Comparison of ENCODE assay signal across 11 mouse cellular contexts in genomic region chr9:103573994-103574750, GRCm38 (mm10).
DNase-seq lines count a peak whose midpoint lies in the region; ATAC-seq lines count a peak whose summit lies in the region.
"Had no signal": no experiment of that assay in that cellular context is flagged by ENCODE, and none has a peak within 500 bp of the region (broad histone marks: within the 10 kb centered on the region; RNA-seq: fewer than 3 reads in every experiment).

No protein-coding gene starts in this region.

- peak; percentile 68 for ATAC-seq in kidney, embryonic 15.5 days (replicated peaks; ENCODE audit: low FRiP score)
- peak; percentile 72 for ATAC-seq in hindbrain, embryonic 14.5 days (ENCODE audit: low FRiP score)
- peak; percentile 79 for ATAC-seq in neural tube, embryonic 13.5 days (ENCODE audit: low read depth)
- ATAC-seq: CD4-positive, CD25-positive, alpha-beta regulatory T cell, adult 4 months had no signal

- no peak for DNase-seq in kidney, adult 18-20 months
- peak; percentile 71 to 80 for DNase-seq in cerebellum, postnatal 25 days
- DNase-seq in hindbrain, embryonic 14.5 days (ENCODE audit: low spot score): peak; percentile 58
- DNase-seq in adrenal gland, adult (ENCODE audit: inconsistent age in 2 of 2, low spot score in 1 of 2): no peak
- no peak for DNase-seq in left cerebral cortex, adult 11 months (ENCODE audit: low spot score)
- no peak for DNase-seq in gastrocnemius, adult 18-20 months (ENCODE audit: low spot score)
- DNase-seq: gastrocnemius, postnatal 14 days; layer of hippocampus, adult 9-11 months had no signal

- WGBS in kidney, embryonic 15.5 days: 9% methylated on average over 5 of the region's 5 CpGs
- WGBS in hindbrain, embryonic 14.5 days: 2% methylated on average over 5 of the region's 5 CpGs
- 2% methylated on average over 5 of the region's 5 CpGs for WGBS in neural tube, embryonic 13.5 days

- H3K27me3 ChIP-seq in kidney, embryonic 15.5 days: no peaks in the 10 kb centered on the region
- H3K27me3 ChIP-seq in hindbrain, embryonic 14.5 days (ENCODE audit: control insufficient read depth, insufficient read depth, low read length): no peaks in the 10 kb centered on the region
- no peaks in the 10 kb centered on the region for H3K27me3 ChIP-seq in neural tube, embryonic 13.5 days

- peaks cover 9% of the 10 kb centered on the region for H3K4me1 ChIP-seq in kidney, embryonic 15.5 days
- peaks cover 34% of the 10 kb centered on the region for H3K4me1 ChIP-seq in hindbrain, embryonic 14.5 days (replicated peaks; ENCODE audit: control insufficient read depth, insufficient read depth, low read length)
- peaks cover 59% of the 10 kb centered on the region for H3K4me1 ChIP-seq in neural tube, embryonic 13.5 days (replicated peaks)

- no peak overlapping the region for H3K4me2 ChIP-seq in kidney, embryonic 15.5 days
- no peak overlapping the region for H3K4me2 ChIP-seq in hindbrain, embryonic 14.5 days (replicated peaks)
- H3K4me2 ChIP-seq in neural tube, embryonic 13.5 days: no peak overlapping the region

- H3K4me3 ChIP-seq in kidney, embryonic 15.5 days (replicated peaks): no peak overlapping the region
- no peak overlapping the region for H3K4me3 ChIP-seq in hindbrain, embryonic 14.5 days (replicated peaks; ENCODE audit: low read length)
- no peak overlapping the region for H3K4me3 ChIP-seq in neural tube, embryonic 13.5 days

- H3K36me3 ChIP-seq in kidney, embryonic 15.5 days: no peaks in the 10 kb centered on the region
- H3K36me3 ChIP-seq in hindbrain, embryonic 14.5 days (replicated peaks; ENCODE audit: control insufficient read depth, insufficient read depth): no peaks in the 10 kb centered on the region
- H3K36me3 ChIP-seq in neural tube, embryonic 13.5 days: no peaks in the 10 kb centered on the region

- peak overlapping the region; percentile 61 for H3K27ac ChIP-seq in kidney, embryonic 15.5 days
- H3K27ac ChIP-seq in hindbrain, embryonic 14.5 days: peak overlapping the region; percentile 48; the same call in 1 of the 2 replicates
- peak overlapping the region; percentile 69 for H3K27ac ChIP-seq in neural tube, embryonic 13.5 days (replicated peaks)

- H3K9me3 ChIP-seq in kidney, embryonic 15.5 days (replicated peaks): no peaks in the 10 kb centered on the region
- H3K9me3 ChIP-seq in hindbrain, embryonic 14.5 days (ENCODE audit: control insufficient read depth, low read length): no peaks in the 10 kb centered on the region
- no peaks in the 10 kb centered on the region for H3K9me3 ChIP-seq in neural tube, embryonic 13.5 days

- no peak overlapping the region for H3K9ac ChIP-seq in kidney, embryonic 15.5 days
- no peak overlapping the region for H3K9ac ChIP-seq in hindbrain, embryonic 14.5 days
- no peak overlapping the region for H3K9ac ChIP-seq in neural tube, embryonic 13.5 days

Comparison
In these comparisons a context has a peak if more than half of its experiments do, and no peak if none do; other contexts are left out.
1. DNase-seq: peak in cerebellum, postnatal 25 days (2 of 2) and hindbrain, embryonic 14.5 days (single experiment); none in kidney, adult 18-20 months (single experiment), adrenal gland, adult (0 of 2), left cerebral cortex, adult 11 months (single experiment) and gastrocnemius, adult 18-20 months (single experiment).
2. Peak in every context shown above with its lines, with median percentiles within 50 percentile points of each other: ATAC-seq and H3K27ac ChIP-seq.